Mouse (Mus musculus) bone marrow macrophage, adult 2 months (primary cell): ENCODE measurements around the gene Olfr220.

Experiments
- CTCF ChIP-seq: IDR thresholded peaks from 2 replicates; pipeline ENCODE4 v1.5.1; 2012; ENCODE audit warnings: low read depth, mild to moderate bottlenecking, low read length, moderate library complexity
- POLR2A ChIP-seq: IDR thresholded peaks from 2 replicates; pipeline ENCODE4 v1.6.1; 2012; ENCODE audit warnings: mild to moderate bottlenecking, low read depth, low read length, borderline replicate concordance

DNA sequence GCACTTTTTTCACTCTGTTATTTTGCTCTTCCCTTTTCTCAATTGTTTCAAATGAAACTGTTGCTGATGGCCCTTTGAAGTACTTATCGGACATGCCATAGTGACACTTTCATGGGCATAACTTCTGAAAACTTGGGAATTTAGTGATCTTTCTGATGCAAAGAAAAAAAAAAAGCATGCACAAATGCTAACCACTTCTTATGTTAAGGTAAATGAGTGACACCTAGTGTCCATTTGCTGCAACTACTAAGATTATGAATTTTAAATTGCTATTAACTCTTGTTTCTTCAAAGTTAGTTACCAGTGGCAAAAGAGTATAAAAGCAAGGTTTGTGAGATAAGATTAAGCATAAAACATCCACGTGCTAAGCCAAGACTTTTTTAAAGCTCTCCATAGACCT lies 24.4 kb downstream of the Olfr220 start:
- no peak for TF ChIP-seq CTCF
- TF ChIP-seq POLR2A, result no peak
